In genomic region chr3:79936730-79937447, GRCm38 (mm10) we compare ENCODE assay signal across 13 mouse cellular contexts. TPM values are rescaled to one million over a fixed set of nuclear protein-coding genes. Genes with fewer than 3 reads are reported as not detected.
DNase-seq lines count a peak whose midpoint lies in the region; ATAC-seq lines count a peak whose summit lies in the region.
"Had no signal": no experiment of that assay in that cellular context is flagged by ENCODE, and none has a peak within 500 bp of the region (broad histone marks: within the 10 kb centered on the region; RNA-seq: fewer than 3 reads in every experiment).

No protein-coding gene starts in this region.

- H3K4me2 ChIP-seq in heart, embryonic 16.5 days (ENCODE audit: low read depth, low read length): no peak overlapping the region
- no peak overlapping the region for H3K4me2 ChIP-seq in embryonic facial prominence, embryonic 14.5 days (ENCODE audit: low read depth, low read length)
- H3K4me2 ChIP-seq: liver, embryonic 15.5 days; midbrain, embryonic 15.5 days; neural tube, embryonic 12.5 days had no signal

- no peak for ATAC-seq in heart, embryonic 16.5 days (replicated peaks; ENCODE audit: extremely low read depth, insufficient read depth, low FRiP score)
- peak; percentile 18; the same call in 1 of the 2 replicates for ATAC-seq in embryonic facial prominence, embryonic 14.5 days (ENCODE audit: low read depth)
- ATAC-seq: hindbrain, embryonic 16.5 days; midbrain, embryonic 15.5 days had no signal

- no peak for DNase-seq in heart, postnatal 25 days (ENCODE audit: low spot score)
- peak; percentile 45 for DNase-seq in adipocyte (ENCODE audit: low spot score)
- DNase-seq in embryonic facial prominence, embryonic 14.5 days (ENCODE audit: low spot score): no peak
- DNase-seq in layer of hippocampus, adult 18-20 months (ENCODE audit: low spot score in 2 of 2): no peak
- DNase-seq in adrenal gland, adult 18-20 months (ENCODE audit: low spot score in 2 of 2): no peak
- DNase-seq: cerebellum, adult 2 months had no signal

- peak overlapping the region; percentile 40 for H3K27ac ChIP-seq in heart, embryonic 16.5 days (ENCODE audit: low read length)
- peak overlapping the region; percentile 46 for H3K27ac ChIP-seq in embryonic facial prominence, embryonic 14.5 days (replicated peaks; ENCODE audit: low read depth, low read length)
- H3K27ac ChIP-seq: forebrain, embryonic 10.5 days; liver, embryonic 15.5 days; midbrain, embryonic 15.5 days; neural tube, embryonic 12.5 days had no signal

- no peak overlapping the region for H3K4me3 ChIP-seq in heart, embryonic 16.5 days (ENCODE audit: low read length)
- no peak overlapping the region for H3K4me3 ChIP-seq in embryonic facial prominence, embryonic 14.5 days (ENCODE audit: low read depth, low read length)
- H3K4me3 ChIP-seq in megakaryocyte, embryonic 14.5 days (replicated peaks): peak overlapping the region; percentile 30
- H3K4me3 ChIP-seq: forebrain, embryonic 10.5 days; liver, embryonic 15.5 days; midbrain, embryonic 15.5 days; neural tube, embryonic 12.5 days had no signal

- peaks cover 9% of the 10 kb centered on the region for H3K4me1 ChIP-seq in heart, embryonic 16.5 days (ENCODE audit: control insufficient read depth, insufficient read depth, low read length)
- peaks cover 11% of the 10 kb centered on the region; the same call in 1 of the 2 replicates for H3K4me1 ChIP-seq in embryonic facial prominence, embryonic 14.5 days (ENCODE audit: control insufficient read depth, insufficient read depth, low read length)
- H3K4me1 ChIP-seq in megakaryocyte, embryonic 14.5 days: peaks cover 25% of the 10 kb centered on the region
- H3K4me1 ChIP-seq: forebrain, embryonic 10.5 days; liver, embryonic 15.5 days; midbrain, embryonic 15.5 days; neural tube, embryonic 12.5 days had no signal

- no peaks in the 10 kb centered on the region for H3K27me3 ChIP-seq in heart, embryonic 16.5 days (ENCODE audit: control insufficient read depth, insufficient read depth, low read length)
- H3K27me3 ChIP-seq in embryonic facial prominence, embryonic 14.5 days (replicated peaks; ENCODE audit: control insufficient read depth, insufficient read depth, low read length): 0 out of 2 replicates have a peak, but pooled peaks cover 3% of the 10 kb centered on the region
- peaks cover 27% of the 10 kb centered on the region for H3K27me3 ChIP-seq in megakaryocyte, embryonic 14.5 days (replicated peaks)
- H3K27me3 ChIP-seq: liver, embryonic 15.5 days; midbrain, embryonic 15.5 days; neural tube, embryonic 12.5 days had no signal

- H3K9ac ChIP-seq in heart, embryonic 16.5 days (ENCODE audit: low read length): no peak overlapping the region
- H3K9ac ChIP-seq in embryonic facial prominence, embryonic 14.5 days (ENCODE audit: low read depth, low read length): no peak overlapping the region
- H3K9ac ChIP-seq: liver, embryonic 15.5 days; midbrain, embryonic 15.5 days; neural tube, embryonic 12.5 days had no signal

- peaks cover 26% of the 10 kb centered on the region for H3K36me3 ChIP-seq in heart, embryonic 16.5 days (ENCODE audit: control insufficient read depth, insufficient read depth)
- no peaks in the 10 kb centered on the region for H3K36me3 ChIP-seq in embryonic facial prominence, embryonic 14.5 days (ENCODE audit: control insufficient read depth, insufficient read depth, low read length)
- no peaks in the 10 kb centered on the region for H3K36me3 ChIP-seq in megakaryocyte, embryonic 14.5 days (replicated peaks; ENCODE audit: low read length)
- H3K36me3 ChIP-seq: forebrain, embryonic 10.5 days; liver, embryonic 15.5 days; midbrain, embryonic 15.5 days; neural tube, embryonic 12.5 days had no signal

- H3K9me3 ChIP-seq in heart, embryonic 16.5 days (replicated peaks; ENCODE audit: control insufficient read depth, low read length): no peaks in the 10 kb centered on the region
- no peaks in the 10 kb centered on the region for H3K9me3 ChIP-seq in embryonic facial prominence, embryonic 14.5 days (ENCODE audit: control insufficient read depth, low read length)
- H3K9me3 ChIP-seq in megakaryocyte, embryonic 14.5 days: no peaks in the 10 kb centered on the region
- H3K9me3 ChIP-seq: forebrain, embryonic 10.5 days; liver, embryonic 15.5 days; midbrain, embryonic 15.5 days; neural tube, embryonic 12.5 days had no signal

- intact Hi-C loops in heart, postnatal 25 days (cut with DNase I): no loop called here

- WGBS in heart, embryonic 16.5 days: 87% methylated on average over 3 of the region's 3 CpGs
- WGBS in embryonic facial prominence, embryonic 14.5 days: 58% methylated on average over 3 of the region's 3 CpGs

RNA-seq across cellular contexts. Expression of gene Fam198b, which starts 52.6 kb away (rescaled TPM):
- 61.6 and 61.7 TPM in 2 replicates for polyA plus RNA-seq in heart, embryonic 16.5 days (2015; fragmentation: Nextera tagmentation; extraction: Ambion mirVana)
- 10 to 100 TPM; 23.8 to 27.7 TPM for total RNA-seq in heart, postnatal 25 days (2021)
- 9.3 and 9.4 TPM in 2 replicates for polyA plus RNA-seq in embryonic facial prominence, embryonic 14.5 days (2014; fragmentation: Nextera tagmentation; extraction: Ambion mirVana)
- 0.08 TPM in 1 of 2 replicates, not detected in the other for polyA plus RNA-seq in megakaryocyte, embryonic 14.5 days (2012; ENCODE audit: insufficient read depth, low replicate concordance)
- 1 to 10 TPM; 4.2 to 7.2 TPM for total RNA-seq in layer of hippocampus, adult 18-20 months (2021)
- total RNA-seq in adrenal gland, adult 18-20 months (2021): 1 to 10 TPM; 7.4 to 7.8 TPM
